Mouse (Mus musculus) heart, adult 2 months (tissue): Measurements from ENCODE around the gene Sycp2l.

Source experiments
- CTCF ChIP-seq: fragments of 200-600 bp; IDR thresholded peaks from 2 replicates; pipeline ENCODE4 v1.8.1; 2022; ENCODE audit warnings: antibody characterized with exemption, mild to moderate bottlenecking, moderate library complexity
- EP300 ChIP-seq: fragments of 200-500 bp; IDR thresholded peaks from 2 replicates; pipeline ENCODE4 v1.6.1; 2011; ENCODE audit warnings: low read depth, low read length, control low read depth; ENCODE audit not compliant: insufficient read depth
- POLR2A ChIP-seq: fragments of 200-500 bp; IDR thresholded peaks from 2 replicates; pipeline ENCODE4 v1.6.1; 2011; ENCODE audit warnings: mild to moderate bottlenecking, low read depth, low read length, control low read depth; ENCODE audit not compliant: insufficient read depth

- no peak for TF ChIP-seq CTCF
- TF ChIP-seq POLR2A: no peak
- TF ChIP-seq EP300: no peak
These were observed 31.4 kb downstream of the Sycp2l start for GRCm38 (mm10) chr13:41145433-41145970.
